Mouse (Mus musculus) lung, adult 2 months (tissue): ENCODE data around the gene 1600012H06Rik.

ENCODE experiments used
- CTCF ChIP-seq: fragments of 200-500 bp; IDR thresholded peaks from 2 replicates; pipeline ENCODE4 v1.5.1; 2011; ENCODE audit warnings: mild to moderate bottlenecking, low read length, control low read depth; ENCODE audit not compliant: insufficient read depth
- POLR2A ChIP-seq: fragments of 200-500 bp; IDR thresholded peaks from 2 replicates; pipeline ENCODE4 v1.6.1; 2011; ENCODE audit warnings: low read depth, mild to moderate bottlenecking, control low read depth, low read length, borderline replicate concordance; ENCODE audit errors: extremely low read depth

DNA sequence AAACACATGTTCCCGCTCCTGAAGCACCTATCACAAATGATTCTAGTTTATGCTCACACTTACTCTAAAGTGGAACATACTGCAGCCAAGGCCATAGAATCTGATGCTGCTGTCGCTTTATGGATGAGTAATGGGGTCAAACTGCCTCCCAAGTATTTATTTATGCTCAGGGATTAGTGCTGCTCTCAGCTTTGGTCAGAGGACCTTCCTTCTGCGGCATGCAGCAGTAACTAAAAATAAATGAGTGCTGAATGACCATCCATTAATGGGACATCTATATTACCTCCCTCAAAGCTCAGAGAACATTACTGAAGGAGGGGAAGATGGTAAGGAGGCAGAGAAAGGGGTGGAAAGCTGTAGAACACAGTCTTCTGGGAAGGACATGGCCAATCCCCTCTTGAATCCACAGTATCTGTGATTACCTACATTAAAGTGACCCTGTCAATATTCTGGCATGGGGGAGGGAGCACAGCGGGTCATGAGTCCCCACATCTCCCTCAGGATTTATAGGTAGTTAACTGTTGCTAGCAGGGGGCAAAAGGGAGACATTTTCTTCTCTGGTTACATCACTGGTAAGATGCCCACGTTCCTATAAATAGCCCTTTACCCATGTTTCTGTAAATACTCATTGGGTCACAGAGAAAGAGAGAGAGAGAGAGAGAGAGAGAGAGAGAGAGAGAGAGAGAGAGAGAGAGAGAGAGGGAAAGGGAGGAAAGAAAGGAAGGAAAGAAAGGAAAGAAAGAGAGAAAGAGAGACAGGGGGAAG lies 7.0 kb upstream of the 1600012H06Rik start:
- no peak for TF ChIP-seq CTCF
- no peak for TF ChIP-seq POLR2A
